In genomic region chr5:38371308-38371707, GRCm38 (mm10) we compare ENCODE assay signal across 24 mouse cellular contexts. TPM values are rescaled to one million over a fixed set of nuclear protein-coding genes. Genes with fewer than 3 reads are reported as not detected.
"Had no signal": no experiment of that assay in that cellular context is flagged by ENCODE, and none has a peak within 500 bp of the region (broad histone marks: within the 10 kb centered on the region; RNA-seq: fewer than 3 reads in every experiment).

No protein-coding gene starts in this region.

- H3K4me2 ChIP-seq: kidney, embryonic 15.5 days; limb, embryonic 12.5 days; limb, embryonic 15.5 days; liver, embryonic 11.5 days; lung, embryonic 15.5 days; midbrain, embryonic 13.5 days had no signal

- H3K4me3 ChIP-seq: kidney, embryonic 15.5 days; left cerebral cortex, adult 2 months; limb, embryonic 12.5 days; limb, embryonic 15.5 days; lung, embryonic 15.5 days; megakaryocyte, embryonic 14.5 days; midbrain, embryonic 10.5 days; midbrain, embryonic 13.5 days had no signal

- H3K27me3 ChIP-seq: kidney, embryonic 15.5 days; limb, embryonic 15.5 days; lung, embryonic 15.5 days; megakaryocyte, embryonic 14.5 days had no signal

- H3K27ac ChIP-seq: kidney, embryonic 15.5 days; left cerebral cortex, adult 2 months; limb, embryonic 12.5 days; limb, embryonic 15.5 days; liver, embryonic 14.5 days; lung, embryonic 15.5 days; midbrain, embryonic 10.5 days; midbrain, embryonic 13.5 days; stomach, postnatal 0 days had no signal

- H3K9me3 ChIP-seq: kidney, embryonic 15.5 days; limb, embryonic 12.5 days; limb, embryonic 15.5 days; lung, embryonic 15.5 days; megakaryocyte, embryonic 14.5 days; midbrain, embryonic 10.5 days; midbrain, embryonic 13.5 days had no signal

- H3K9ac ChIP-seq: kidney, embryonic 15.5 days; limb, embryonic 12.5 days; limb, embryonic 15.5 days; liver, embryonic 14.5 days; lung, embryonic 15.5 days; midbrain, embryonic 13.5 days had no signal

- H3K36me3 ChIP-seq: kidney, embryonic 15.5 days; limb, embryonic 12.5 days; limb, embryonic 15.5 days; lung, embryonic 15.5 days; midbrain, embryonic 10.5 days; midbrain, embryonic 13.5 days had no signal

- DNase-seq: kidney, postnatal 10 days; kidney, postnatal 36 days; layer of hippocampus, postnatal 36 days; lung, adult 18-20 months; lung, postnatal 10 days; lung, postnatal 36 days; thymus, adult 2 months; thymus, postnatal 14 days; thymus, postnatal 4 days had no signal

- ATAC-seq: midbrain, embryonic 13.5 days; midbrain, embryonic 16.5 days had no signal

RNA-seq across cellular contexts. Expression of gene Drd5, which starts 52.1 kb away (rescaled TPM):
- polyA plus RNA-seq: kidney, embryonic 15.5 days; limb, embryonic 12.5 days; liver, embryonic 11.5 days; liver, embryonic 14.5 days; lung, embryonic 15.5 days; neural tube, embryonic 11.5 days; small intestine, adult 2 months; stomach, embryonic 14.5 days; stomach, postnatal 0 days had no signal
